Mouse (Mus musculus) gastrocnemius, adult 2 months (tissue): ENCODE data around the gene Dgcr2. TPM values are rescaled to one million over a fixed set of nuclear protein-coding genes. Genes with fewer than 3 reads are reported as not detected.

Experiments used
- DNase-seq: peaks from one replicate; pipeline ENCODE4 v3.0.0; 2022
- H3K27ac ChIP-seq: fragments of 200-600 bp; 2 replicates; pipeline ENCODE4 v1.8.1; 2022; ENCODE audit warnings: mild to moderate bottlenecking
- H3K4me3 ChIP-seq: fragments of 200-600 bp; 2 replicates; pipeline ENCODE4 v1.8.1; 2022; ENCODE audit warnings: mild to moderate bottlenecking, moderate library complexity
- CTCF ChIP-seq: fragments of 200-600 bp; IDR thresholded peaks from 2 replicates; pipeline ENCODE4 v1.8.1; 2022; ENCODE audit warnings: antibody characterized with exemption, mild to moderate bottlenecking, moderate library complexity
- intact Hi-C: fragments of 180-260 bp; cut with DNase I; formaldehyde crosslinking; loops from one replicate; pipeline ENCODE4 v1.15.1; 2025
- long read RNA-seq, 2 experiments: library from polyadenylated mRNA; stranded (forward); transcript quantifications; one replicate each; pipeline ENCODE4 v2.0.0; 2021
- total RNA-seq, 2 experiments: library from RNA; stranded (reverse); gene quantifications; 2 replicates each; pipeline ENCODE4 v1.2.3; 2021

The Dgcr2 gene
- total RNA-seq: 10 to 100 TPM; 22.2 to 26.4 TPM
- long read RNA-seq, experiment 1, full-length matches to known transcripts: 32 of 34 reads
- long read RNA-seq, experiment 1, partial matches to known transcripts: 2 of 34 reads
- long read RNA-seq, experiment 1, other reads (novel, unspliced or antisense): 0 of 34 reads
- long read RNA-seq, experiment 2, full-length matches to known transcripts: 33 of 36 reads
- long read RNA-seq, experiment 2, partial matches to known transcripts: 0 of 36 reads
- long read RNA-seq, experiment 2, other reads (novel, unspliced or antisense): 3 of 36 reads

GRCm38 (mm10) chr16:17898462-17898861, at the start of gene Dgcr2, which contains the start of gene Tssk2:
Gene Dgcr2 (minus strand): TSS chr16:17898562.
Gene Tssk2 (plus strand): TSS chr16:17898637.
- no peak within 1 kb of the TSS for H3K4me3 ChIP-seq
- TF ChIP-seq CTCF: no peak
- H3K27ac ChIP-seq: no peak within 1 kb of the TSS
- intact Hi-C loops: no loop called here
- DNase-seq: no peak

- TF ChIP-seq CTCF: no peak
- H3K4me3 ChIP-seq: no peak overlapping the region
- no peak for DNase-seq
- no peak overlapping the region for H3K27ac ChIP-seq
- intact Hi-C loops: no loop called here
These were observed 46.9 kb upstream of the Dgcr2 start for GRCm38 (mm10) chr16:17945081-17945831.

GRCm38 (mm10) chr16:17943466-17943865, 45.1 kb upstream of the Dgcr2 start:
- TF ChIP-seq CTCF: no peak
- no peak overlapping the region for H3K4me3 ChIP-seq
- intact Hi-C loops: no loop called here
- DNase-seq: no peak
- H3K27ac ChIP-seq: no peak overlapping the region

- no peak for DNase-seq
- intact Hi-C loops: loop anchor here (5.0 kb wide), 1 partner anchor 82 kb away; no protein-coding TSS in a partner anchor
- no peak overlapping the region for H3K4me3 ChIP-seq
- no peak for TF ChIP-seq CTCF
- no peak overlapping the region for H3K27ac ChIP-seq
These were observed 40.9 kb upstream of the Dgcr2 start for GRCm38 (mm10) chr16:17939255-17939751.

GRCm38 (mm10) chr16:17938821-17939220, 40.5 kb upstream of the Dgcr2 start:
- Histone ChIP-seq H3K27ac (no peak overlapping the region), H3K4me3 (no peak overlapping the region)
- peak; percentile 74 for DNase-seq
- intact Hi-C loops: loop anchor here (5.0 kb wide), 1 partner anchor 82 kb away; no protein-coding TSS in a partner anchor
- peak; percentile 82 for TF ChIP-seq CTCF

- TF ChIP-seq CTCF: no peak
- H3K4me3 ChIP-seq: no peak overlapping the region
- H3K27ac ChIP-seq: no peak overlapping the region
- no peak for DNase-seq
- intact Hi-C loops: loop anchor here (5.0 kb wide), 1 partner anchor 81 kb away; no protein-coding TSS in a partner anchor
These were observed 39.8 kb upstream of the Dgcr2 start for GRCm38 (mm10) chr16:17938187-17938586.

GRCm38 (mm10) chr16:17936776-17937175, 38.4 kb upstream of the Dgcr2 start:
- no peak for TF ChIP-seq CTCF
- DNase-seq: peak; percentile 36
- H3K4me3 ChIP-seq: no peak overlapping the region
- H3K27ac ChIP-seq: no peak overlapping the region
- intact Hi-C loops: loop anchor here (5.0 kb wide), 1 partner anchor 79 kb away; no protein-coding TSS in a partner anchor

- intact Hi-C loops: no loop called here
- Histone ChIP-seq H3K27ac (no peak overlapping the region), H3K4me3 (no peak overlapping the region)
- peak; percentile 39 for DNase-seq
- TF ChIP-seq CTCF: no peak
These were observed 36.1 kb upstream of the Dgcr2 start for GRCm38 (mm10) chr16:17934445-17934910.

GRCm38 (mm10) chr16:17933594-17934444, 35.5 kb upstream of the Dgcr2 start:
- Histone ChIP-seq H3K27ac (no peak overlapping the region), H3K4me3 (no peak overlapping the region)
- TF ChIP-seq CTCF: no peak
- DNase-seq: no peak
- intact Hi-C loops: no loop called here

- intact Hi-C loops: no loop called here
- H3K4me3 ChIP-seq: no peak overlapping the region
- no peak for TF ChIP-seq CTCF
- no peak overlapping the region for H3K27ac ChIP-seq
- DNase-seq: no peak
These were observed 33.6 kb upstream of the Dgcr2 start for GRCm38 (mm10) chr16:17931906-17932460.

- no peak for DNase-seq
- TF ChIP-seq CTCF: no peak
- no peak overlapping the region for H3K4me3 ChIP-seq
- H3K27ac ChIP-seq: no peak overlapping the region
- intact Hi-C loops: no loop called here
These were observed 31.3 kb upstream of the Dgcr2 start for GRCm38 (mm10) chr16:17929631-17930030.

- TF ChIP-seq CTCF: no peak
- no peak overlapping the region for H3K27ac ChIP-seq
- no peak for DNase-seq
- no peak overlapping the region for H3K4me3 ChIP-seq
- intact Hi-C loops: no loop called here
These were observed 30.8 kb upstream of the Dgcr2 start for GRCm38 (mm10) chr16:17929211-17929610.
